Mouse (Mus musculus) lung, postnatal 0 days (tissue): ENCODE measurements around the gene Aak1. TPM values are rescaled to one million over a fixed set of nuclear protein-coding genes. Genes with fewer than 3 reads are reported as not detected.

Experiments used
- ATAC-seq: fragments of 200-750 bp; cut with Nextera tagmentation; 2 replicates; pipeline ENCODE4 v1.8.0; 2017; ENCODE audit warnings: moderate library complexity
- DNase-seq: peaks from one replicate; pipeline ENCODE4 v3.0.0-alpha.2; 2016; ENCODE audit warnings: low spot score
- H3K27ac ChIP-seq: fragments of 300-500 bp; sonication (generic); 2 replicates; pipeline ENCODE4 v1.5.1; 2014; ENCODE audit warnings: antibody characterized with exemption, mild to moderate bottlenecking, low read length, mixed read lengths
- H3K27me3 ChIP-seq: fragments of 300-500 bp; sonication (generic); replicated peaks from 2 replicates; pipeline ENCODE4 v1.6.1; 2014; ENCODE audit warnings: low read length, mixed read lengths; ENCODE audit not compliant: insufficient read depth
- H3K36me3 ChIP-seq: fragments of 300-500 bp; sonication (generic); 2 replicates; pipeline ENCODE4 v1.6.1; 2014; ENCODE audit warnings: low read length, mixed read lengths; ENCODE audit not compliant: insufficient read depth
- H3K4me1 ChIP-seq: fragments of 300-500 bp; sonication (generic); 2 replicates; pipeline ENCODE4 v1.6.1; 2014; ENCODE audit warnings: antibody characterized with exemption, low read depth, low read length, mixed read lengths; ENCODE audit not compliant: insufficient read depth
- H3K4me2 ChIP-seq: fragments of 300-500 bp; sonication (generic); replicated peaks from 2 replicates; pipeline ENCODE4 v1.6.1; 2014; ENCODE audit warnings: low read depth, mild to moderate bottlenecking, low read length, moderate library complexity, mixed read lengths
- H3K4me3 ChIP-seq: fragments of 300-500 bp; sonication (generic); 2 replicates; pipeline ENCODE4 v1.5.1; 2014; ENCODE audit warnings: low read depth, low read length
- H3K9ac ChIP-seq: fragments of 300-500 bp; sonication (generic); replicated peaks from 2 replicates; pipeline ENCODE4 v1.6.1; 2014; ENCODE audit warnings: low read depth, mild to moderate bottlenecking
- H3K9me3 ChIP-seq: fragments of 300-500 bp; sonication (generic); 2 replicates; pipeline ENCODE4 v1.6.1; 2016; ENCODE audit warnings: low read length, mixed read lengths
- CTCF ChIP-seq: IDR thresholded peaks from 2 replicates; pipeline ENCODE4 v1.5.1; 2016; ENCODE audit warnings: antibody characterized with exemption, mild to moderate bottlenecking
- EP300 ChIP-seq: IDR thresholded peaks from 2 replicates; pipeline ENCODE4 v1.6.1; 2016; ENCODE audit warnings: antibody characterized with exemption, mild to moderate bottlenecking, control low read depth
- WGBS: fragments of 180-500 bp; shearing (Covaris S2); extraction: QIAGEN DNeasy Blood & Tissue Kit; methylation state at CpG from one replicate; pipeline ENCODE4 v1.1.7; 2014; 5-methylcytosine and 5-hydroxymethylcytosine counted together
- polyA plus RNA-seq: library from polyadenylated mRNA; unstranded; fragments of >200 nt; fragmentation: Nextera tagmentation; extraction: Ambion mirVana; gene quantifications from 2 replicates; pipeline ENCODE4 v1.2.1, GENCODE M21; 2015

Gene Aak1
- polyA plus RNA-seq, 1 experiment from 2014 or later: 6.3 TPM

- DNase-seq (peak; percentile 91), ATAC-seq (peak; percentile 91)
- H3K9ac ChIP-seq: no peak overlapping the region
- no peak overlapping the region for H3K4me3 ChIP-seq
- no peak overlapping the region for H3K27ac ChIP-seq
- WGBS: 46% methylated on average over 8 of the region's 8 CpGs
- no peak overlapping the region for H3K4me2 ChIP-seq
- H3K4me1 ChIP-seq: 0 out of 2 replicates have a peak, but pooled peaks cover 4% of the 10 kb centered on the region
- peak; percentile 91 for TF ChIP-seq CTCF
- TF ChIP-seq EP300: no peak; the same call in 1 of the 2 replicates
- no peaks in the 10 kb centered on the region for H3K9me3 ChIP-seq
- H3K36me3 ChIP-seq: peaks cover 7% of the 10 kb centered on the region; the same call in 1 of the 2 replicates
- H3K27me3 ChIP-seq: no peaks in the 10 kb centered on the region
These were observed 153.3 kb downstream of the Aak1 start for GRCm38 (mm10) chr6:87002521-87003055.

DNA sequence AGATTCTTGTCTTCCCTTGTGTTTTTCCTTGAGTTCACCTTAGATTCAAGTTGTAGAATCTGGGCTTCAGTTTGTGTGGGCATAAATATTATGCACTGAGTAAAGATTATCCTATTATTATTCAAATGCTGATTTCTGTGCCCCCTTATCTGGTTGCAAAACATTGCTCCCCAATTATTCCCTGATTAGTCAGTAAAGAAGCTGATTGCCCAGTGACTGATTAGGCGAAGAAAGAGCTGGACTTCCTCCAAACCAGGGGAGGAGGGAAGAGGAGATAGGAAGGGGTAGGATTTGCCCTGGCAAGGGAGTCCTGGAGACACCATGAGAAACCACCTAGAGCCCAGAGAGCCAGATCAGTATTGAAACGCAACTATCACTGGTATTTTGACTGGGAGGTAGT lies 154.8 kb downstream of the Aak1 start:
- no peak for DNase-seq
- H3K9ac ChIP-seq: no peak overlapping the region
- no peak for ATAC-seq
- no peaks in the 10 kb centered on the region for H3K36me3 ChIP-seq
- H3K27ac ChIP-seq: no peak overlapping the region
- TF ChIP-seq EP300: no peak
- no peak for TF ChIP-seq CTCF
- no peaks in the 10 kb centered on the region for H3K9me3 ChIP-seq
- H3K4me3 ChIP-seq: no peak overlapping the region
- H3K27me3 ChIP-seq: no peaks in the 10 kb centered on the region
- whole genome bisulfite sequencing: 93% methylated on average over 2 of the region's 2 CpGs
- 0 out of 2 replicates have a peak, but pooled peaks cover 4% of the 10 kb centered on the region for H3K4me1 ChIP-seq
- no peak overlapping the region for H3K4me2 ChIP-seq

- H3K9ac ChIP-seq: no peak overlapping the region
- ATAC-seq (no peak), DNase-seq (no peak)
- no peak overlapping the region for H3K4me3 ChIP-seq
- no peak overlapping the region for H3K27ac ChIP-seq
- H3K27me3 ChIP-seq: no peaks in the 10 kb centered on the region
- TF ChIP-seq CTCF (no peak), EP300 (no peak)
- H3K4me2 ChIP-seq: no peak overlapping the region
- no peaks in the 10 kb centered on the region for H3K36me3 ChIP-seq
- peaks cover 7% of the 10 kb centered on the region; the same call in 1 of the 2 replicates for H3K4me1 ChIP-seq
- H3K9me3 ChIP-seq: no peaks in the 10 kb centered on the region
These were observed 156.3 kb downstream of the Aak1 start for GRCm38 (mm10) chr6:87005577-87005976.

DNA sequence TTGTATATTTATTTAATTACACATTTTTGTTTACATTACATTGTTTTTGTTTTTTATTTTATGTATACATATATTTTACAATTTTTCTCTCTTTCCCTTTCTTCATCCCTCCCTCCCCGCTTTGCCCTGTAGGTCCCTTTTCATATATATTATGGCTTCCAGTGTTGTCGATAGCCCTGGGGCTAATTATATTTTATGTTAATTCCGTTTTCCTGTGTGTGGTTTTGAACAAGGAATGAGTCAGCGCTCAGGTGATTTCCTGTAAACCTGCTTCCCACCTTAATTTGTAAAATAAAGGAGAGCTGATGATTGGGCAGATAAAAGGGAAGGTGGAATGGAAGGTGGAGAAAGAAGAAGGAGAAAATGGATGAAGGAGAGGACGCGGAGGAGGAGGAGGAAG lies 159.6 kb downstream of the Aak1 start, which contains the start of gene Nfu1:
Gene Nfu1 (plus strand): TSS at position 350 of the 400 bp plus-strand sequence.
- H3K4me1 ChIP-seq: peaks cover 6% of the 10 kb centered on the region; the same call in 1 of the 2 replicates
- H3K27me3 ChIP-seq: no peaks in the 10 kb centered on the region
- no peaks in the 10 kb centered on the region for H3K9me3 ChIP-seq
- peak within 1 kb of the TSS; percentile 92 for H3K27ac ChIP-seq
- peak within 1 kb of the TSS; percentile 57 for H3K4me2 ChIP-seq
- peak within 1 kb of the TSS; percentile 61 for H3K4me3 ChIP-seq
- DNase-seq: no peak
- ATAC-seq: no peak
- H3K9ac ChIP-seq: peak within 1 kb of the TSS; percentile 69
- 70% methylated on average over 6 of the region's 6 CpGs for WGBS
- H3K36me3 ChIP-seq: peaks cover 5% of the 10 kb centered on the region; the same call in 1 of the 2 replicates
- TF ChIP-seq EP300: no peak
- TF ChIP-seq CTCF: no peak

DNA sequence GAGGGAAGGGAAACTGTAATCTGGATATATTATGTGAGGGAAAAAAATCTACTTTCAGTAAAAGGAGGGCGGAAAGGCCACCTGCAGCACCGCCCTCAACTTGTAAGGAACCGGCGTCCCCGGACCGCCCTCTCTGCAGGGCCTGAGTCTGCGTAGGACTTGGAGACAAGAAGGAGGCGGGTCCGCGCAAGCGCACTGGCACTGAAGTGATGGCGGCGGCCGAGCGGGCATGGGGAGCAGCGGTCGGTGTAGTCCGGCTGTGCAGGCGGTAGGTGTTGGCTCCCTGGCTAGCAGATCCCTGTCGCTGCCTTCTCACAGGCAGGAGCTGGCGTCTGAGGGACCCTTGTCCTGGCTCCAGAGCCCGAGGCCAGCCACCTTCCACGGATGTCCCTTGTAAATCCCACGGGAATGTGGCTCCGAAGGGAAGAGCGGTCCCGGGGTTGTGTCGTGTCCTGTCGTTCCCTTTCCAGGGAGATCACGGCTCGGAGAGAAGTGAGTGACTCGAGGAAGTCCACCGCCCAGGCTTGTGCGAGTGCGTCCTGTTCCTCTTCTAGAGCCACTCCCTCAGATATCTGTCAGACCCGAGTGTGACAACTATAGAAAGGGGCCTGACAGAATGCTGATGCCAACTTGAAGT lies 160.5 kb downstream of the Aak1 start:
- WGBS: 1% methylated on average over 26 of the region's 36 CpGs
- peak overlapping the region; percentile 69 for H3K9ac ChIP-seq
- H3K4me1 ChIP-seq: peaks cover 6% of the 10 kb centered on the region; the same call in 1 of the 2 replicates
- no peaks in the 10 kb centered on the region for H3K9me3 ChIP-seq
- peak overlapping the region; percentile 57 for H3K4me2 ChIP-seq
- DNase-seq: peak; percentile 97
- peak; percentile 99 for ATAC-seq
- TF ChIP-seq CTCF (no peak), EP300 (no peak)
- peak overlapping the region; percentile 92 for H3K27ac ChIP-seq
- peaks cover 5% of the 10 kb centered on the region; the same call in 1 of the 2 replicates for H3K36me3 ChIP-seq
- H3K4me3 ChIP-seq: peak overlapping the region; percentile 61
- no peaks in the 10 kb centered on the region for H3K27me3 ChIP-seq

DNA sequence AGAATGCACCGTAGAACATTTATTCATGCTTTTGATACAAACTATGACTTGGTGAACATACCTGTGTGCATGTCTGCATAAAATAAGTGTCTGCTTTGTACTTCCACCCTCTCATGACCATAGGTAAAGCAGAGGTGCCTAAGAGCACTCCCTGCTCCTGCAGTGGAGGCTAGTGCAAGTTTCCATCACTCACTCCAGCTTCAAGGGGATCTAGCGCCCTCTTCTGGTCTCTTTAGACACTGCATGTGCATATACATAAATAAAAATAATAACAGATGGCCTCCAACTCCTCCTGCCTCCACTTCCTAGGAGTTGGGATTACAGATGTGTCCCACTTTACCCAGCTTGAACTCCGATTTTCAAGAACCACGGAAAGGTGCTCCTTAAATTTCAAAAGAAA lies 167.6 kb downstream of the Aak1 start:
- H3K4me2 ChIP-seq: no peak overlapping the region
- no peak overlapping the region for H3K9ac ChIP-seq
- H3K27ac ChIP-seq: no peak overlapping the region
- ATAC-seq (no peak), DNase-seq (peak; percentile 48)
- TF ChIP-seq CTCF (peak; percentile 71), EP300 (no peak)
- H3K36me3 ChIP-seq: peaks cover 31% of the 10 kb centered on the region
- H3K4me3 ChIP-seq: no peak overlapping the region
- WGBS: 65% methylated on average over 4 of the region's 4 CpGs
- no peaks in the 10 kb centered on the region for H3K9me3 ChIP-seq
- no peaks in the 10 kb centered on the region for H3K27me3 ChIP-seq
- no peaks in the 10 kb centered on the region for H3K4me1 ChIP-seq
